Mouse (Mus musculus) bone marrow, adult 2 months (tissue): ENCODE results near the gene Tfr2.

Experiments used
- CTCF ChIP-seq: fragments of 200-500 bp; IDR thresholded peaks from 2 replicates; pipeline ENCODE4 v1.5.1; 2011; ENCODE audit warnings: low read length, control low read depth; ENCODE audit not compliant: control insufficient read depth, insufficient read depth
- POLR2A ChIP-seq: fragments of 200-500 bp; IDR thresholded peaks from 2 replicates; pipeline ENCODE4 v1.6.1; 2011; ENCODE audit warnings: low read depth, mild to moderate bottlenecking, control low read depth, low read length, borderline replicate concordance; ENCODE audit not compliant: control insufficient read depth

GRCm38 (mm10) chr5:137537461-137537860 lies 32.2 kb upstream of the Tfr2 start:
- TF ChIP-seq CTCF (no peak), POLR2A (no peak)
